Mouse (Mus musculus): ENCODE measurements around the gene Lamp2. TPM values are rescaled to one million over a fixed set of nuclear protein-coding genes. Genes with fewer than 3 reads are reported as not detected.

Gene Lamp2
- polyA plus RNA-seq, 1 experiment from 2014 or later = 65.7 TPM

DNA sequence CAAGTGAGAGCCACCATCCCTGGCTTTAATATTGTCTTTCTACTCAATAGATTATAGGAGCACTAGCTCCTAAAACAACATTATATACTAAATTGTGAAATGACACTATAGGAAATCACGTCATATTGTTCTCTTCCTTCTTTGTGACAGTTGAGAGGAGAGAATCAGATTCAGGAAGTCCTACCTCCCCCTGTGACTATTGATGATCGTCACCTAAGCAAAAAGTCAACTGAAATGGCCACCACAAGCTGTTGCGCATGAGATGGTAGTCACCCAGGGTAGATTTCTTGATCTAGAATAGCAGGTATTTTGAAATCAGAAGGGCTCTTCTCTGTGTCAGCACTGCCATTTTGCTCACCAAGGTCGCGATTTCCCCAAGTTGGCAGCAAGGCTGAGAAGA lies 5.8 kb upstream of the Lamp2 start:
- 81% methylated on average over 5 of the region's 5 CpGs for WGBS
- H3K9me3 ChIP-seq (replicated peaks; ENCODE audit: control insufficient read depth, low read length) = no peaks in the 10 kb centered on the region
- ATAC-seq (no peak), DNase-seq (ENCODE audit: low spot score) (no peak)
- no peak overlapping the region for H3K9ac ChIP-seq (ENCODE audit: low read length)
- no peak overlapping the region for H3K4me3 ChIP-seq (ENCODE audit: low read depth, low read length)
- H3K36me3 ChIP-seq (ENCODE audit: control insufficient read depth, insufficient read depth, low read length) = no peaks in the 10 kb centered on the region
- no peak overlapping the region for H3K4me2 ChIP-seq (ENCODE audit: low read length)
- H3K27ac ChIP-seq (ENCODE audit: low read depth, low read length) = no peak overlapping the region
- H3K27me3 ChIP-seq (replicated peaks; ENCODE audit: control insufficient read depth, insufficient read depth, low read length) = no peaks in the 10 kb centered on the region
- H3K4me1 ChIP-seq (ENCODE audit: control insufficient read depth, insufficient read depth, low read length) = no peaks in the 10 kb centered on the region

- Histone ChIP-seq H3K4me2 (ENCODE audit: low read length) (no peak overlapping the region), H3K4me1 (ENCODE audit: control insufficient read depth, insufficient read depth, low read length) (no peaks in the 10 kb centered on the region), H3K9ac (ENCODE audit: low read length) (no peak overlapping the region), H3K9me3 (replicated peaks; ENCODE audit: control insufficient read depth, low read length) (no peaks in the 10 kb centered on the region), H3K27ac (ENCODE audit: low read depth, low read length) (no peak overlapping the region), H3K4me3 (ENCODE audit: low read depth, low read length) (no peak overlapping the region), H3K36me3 (ENCODE audit: control insufficient read depth, insufficient read depth, low read length) (no peaks in the 10 kb centered on the region), H3K27me3 (replicated peaks; ENCODE audit: control insufficient read depth, insufficient read depth, low read length) (no peaks in the 10 kb centered on the region)
- no peak for ATAC-seq
- DNase-seq (ENCODE audit: low spot score) = no peak
- WGBS = 80% methylated on average over 3 of the region's 3 CpGs
These were observed 4.6 kb upstream of the Lamp2 start for GRCm38 (mm10) chrX:38460887-38461286.

GRCm38 (mm10) chrX:38459076-38459475 lies 2.8 kb upstream of the Lamp2 start:
- no peaks in the 10 kb centered on the region for H3K27me3 ChIP-seq (replicated peaks; ENCODE audit: control insufficient read depth, insufficient read depth, low read length)
- H3K9me3 ChIP-seq (replicated peaks; ENCODE audit: control insufficient read depth, low read length) = no peaks in the 10 kb centered on the region
- no peak overlapping the region for H3K9ac ChIP-seq (ENCODE audit: low read length)
- H3K27ac ChIP-seq (ENCODE audit: low read depth, low read length) = no peak overlapping the region
- 71% methylated on average over 8 of the region's 8 CpGs for WGBS
- ATAC-seq (no peak), DNase-seq (ENCODE audit: low spot score) (no peak)
- H3K36me3 ChIP-seq (ENCODE audit: control insufficient read depth, insufficient read depth, low read length) = no peaks in the 10 kb centered on the region
- no peak overlapping the region for H3K4me3 ChIP-seq (ENCODE audit: low read depth, low read length)
- no peak overlapping the region for H3K4me2 ChIP-seq (ENCODE audit: low read length)
- H3K4me1 ChIP-seq (ENCODE audit: control insufficient read depth, insufficient read depth, low read length) = no peaks in the 10 kb centered on the region

DNA sequence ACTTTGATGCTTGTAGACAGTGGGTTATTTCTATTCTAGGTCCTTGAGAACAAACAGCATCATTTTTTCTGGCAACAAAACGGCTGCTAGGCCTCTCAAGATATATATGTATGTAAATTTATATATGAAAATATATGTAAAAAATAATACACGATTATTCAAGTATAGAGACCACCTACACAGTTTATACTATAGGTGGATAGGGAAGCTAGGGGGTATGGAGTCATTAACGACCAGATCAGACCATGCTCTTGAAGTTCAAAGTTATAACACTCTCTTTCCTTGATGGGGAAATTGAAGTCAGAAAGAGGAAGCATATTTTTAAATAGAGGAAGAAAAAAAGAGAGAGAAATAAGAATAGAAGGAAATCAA lies 367 bp upstream of the Lamp2 start:
- Histone ChIP-seq H3K4me3 (ENCODE audit: low read depth, low read length) (no peak overlapping the region), H3K4me2 (ENCODE audit: low read length) (no peak overlapping the region)
- ATAC-seq = no peak

GRCm38 (mm10) chrX:38455474-38455873 lies 780 bp downstream of the Lamp2 start:
- H3K4me1 ChIP-seq (ENCODE audit: control insufficient read depth, insufficient read depth, low read length) = no peaks in the 10 kb centered on the region
- 0 out of 2 replicates have a peak, but pooled peaks cover 3% of the 10 kb centered on the region for H3K36me3 ChIP-seq (ENCODE audit: control insufficient read depth, insufficient read depth, low read length)
- DNase-seq (ENCODE audit: low spot score) = no peak
- H3K9ac ChIP-seq (ENCODE audit: low read length) = peak overlapping the region; percentile 71
- peak overlapping the region; percentile 48 for H3K4me3 ChIP-seq (ENCODE audit: low read depth, low read length)
- no peak overlapping the region for H3K27ac ChIP-seq (ENCODE audit: low read depth, low read length)
- H3K9me3 ChIP-seq (replicated peaks; ENCODE audit: control insufficient read depth, low read length) = no peaks in the 10 kb centered on the region
- peak; percentile 3; the same call in 1 of the 2 replicates for ATAC-seq
- peak overlapping the region; percentile 54 for H3K4me2 ChIP-seq (ENCODE audit: low read length)
- 26% methylated on average over 7 of the region's 7 CpGs for WGBS
- H3K27me3 ChIP-seq (replicated peaks; ENCODE audit: control insufficient read depth, insufficient read depth, low read length) = no peaks in the 10 kb centered on the region

More for the DNA sequence above, 367 bp upstream of the Lamp2 start:
- 37% methylated on average over 3 of the region's 3 CpGs for WGBS
- Histone ChIP-seq H3K27ac (ENCODE audit: low read depth, low read length) (no peak overlapping the region), H3K4me1 (ENCODE audit: control insufficient read depth, insufficient read depth, low read length) (no peaks in the 10 kb centered on the region), H3K9ac (ENCODE audit: low read length) (no peak overlapping the region), H3K36me3 (ENCODE audit: control insufficient read depth, insufficient read depth, low read length) (no peaks in the 10 kb centered on the region), H3K9me3 (replicated peaks; ENCODE audit: control insufficient read depth, low read length) (no peaks in the 10 kb centered on the region), H3K27me3 (replicated peaks; ENCODE audit: control insufficient read depth, insufficient read depth, low read length) (no peaks in the 10 kb centered on the region)
- DNase-seq (ENCODE audit: low spot score) = no peak

DNA sequence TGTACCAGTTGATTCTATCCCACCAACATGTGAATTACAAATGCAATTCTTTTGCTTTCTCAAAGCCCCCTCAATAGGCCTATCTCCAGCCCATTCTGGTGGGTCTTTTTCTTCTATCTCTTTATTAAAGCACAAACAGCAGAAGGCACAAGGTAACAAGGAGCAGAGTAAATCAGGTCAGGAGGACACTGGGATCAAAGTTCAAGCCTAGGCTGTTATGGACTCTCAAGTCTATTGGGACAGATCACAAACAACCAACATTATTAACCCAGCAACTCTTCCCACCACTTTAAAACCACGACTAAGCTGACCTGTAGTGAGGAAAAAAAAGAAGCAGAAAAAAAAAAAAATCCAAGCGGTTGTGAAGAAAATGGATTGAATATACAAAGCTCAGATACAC lies 1.4 kb downstream of the Lamp2 start:
- Histone ChIP-seq H3K4me1 (ENCODE audit: control insufficient read depth, insufficient read depth, low read length) (no peaks in the 10 kb centered on the region), H3K9ac (ENCODE audit: low read length) (no peak overlapping the region), H3K36me3 (ENCODE audit: control insufficient read depth, insufficient read depth, low read length) (0 out of 2 replicates have a peak, but pooled peaks cover 3% of the 10 kb centered on the region), H3K4me3 (ENCODE audit: low read depth, low read length) (no peak overlapping the region), H3K27ac (ENCODE audit: low read depth, low read length) (no peak overlapping the region), H3K27me3 (replicated peaks; ENCODE audit: control insufficient read depth, insufficient read depth, low read length) (no peaks in the 10 kb centered on the region), H3K4me2 (ENCODE audit: low read length) (peak overlapping the region; percentile 54), H3K9me3 (replicated peaks; ENCODE audit: control insufficient read depth, low read length) (no peaks in the 10 kb centered on the region)
- DNase-seq (ENCODE audit: low spot score) = no peak
- 53% methylated on average over 2 of the region's 2 CpGs for WGBS
- ATAC-seq = no peak

DNA sequence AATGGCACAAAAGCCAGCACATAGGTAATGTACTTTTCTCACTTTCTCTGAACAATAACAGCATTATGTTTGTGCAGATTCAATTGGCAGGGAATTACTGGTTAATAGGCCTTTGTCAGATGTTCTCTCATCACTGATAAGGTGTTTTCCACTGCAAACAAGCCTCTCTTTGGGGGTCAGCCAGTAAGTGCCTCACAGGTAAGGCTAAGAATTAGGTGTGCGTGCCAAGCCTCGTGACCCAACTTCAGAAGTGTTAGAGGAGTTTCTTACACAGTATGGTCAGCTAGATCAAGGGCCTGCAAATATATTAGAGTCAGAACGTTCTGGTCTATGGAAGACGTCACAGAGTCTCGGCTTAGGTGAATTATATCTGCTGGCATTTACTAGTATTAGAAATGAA lies 2.3 kb downstream of the Lamp2 start:
- H3K4me1 ChIP-seq (ENCODE audit: control insufficient read depth, insufficient read depth, low read length) = no peaks in the 10 kb centered on the region
- no peaks in the 10 kb centered on the region for H3K9me3 ChIP-seq (replicated peaks; ENCODE audit: control insufficient read depth, low read length)
- WGBS = 80% methylated on average over 5 of the region's 5 CpGs
- no peak overlapping the region for H3K4me2 ChIP-seq (ENCODE audit: low read length)
- no peak for ATAC-seq
- H3K27ac ChIP-seq (ENCODE audit: low read depth, low read length) = no peak overlapping the region
- 0 out of 2 replicates have a peak, but pooled peaks cover 5% of the 10 kb centered on the region for H3K36me3 ChIP-seq (ENCODE audit: control insufficient read depth, insufficient read depth, low read length)
- no peak for DNase-seq (ENCODE audit: low spot score)
- H3K9ac ChIP-seq (ENCODE audit: low read length) = no peak overlapping the region
- H3K27me3 ChIP-seq (replicated peaks; ENCODE audit: control insufficient read depth, insufficient read depth, low read length) = no peaks in the 10 kb centered on the region
- H3K4me3 ChIP-seq (ENCODE audit: low read depth, low read length) = no peak overlapping the region

DNA sequence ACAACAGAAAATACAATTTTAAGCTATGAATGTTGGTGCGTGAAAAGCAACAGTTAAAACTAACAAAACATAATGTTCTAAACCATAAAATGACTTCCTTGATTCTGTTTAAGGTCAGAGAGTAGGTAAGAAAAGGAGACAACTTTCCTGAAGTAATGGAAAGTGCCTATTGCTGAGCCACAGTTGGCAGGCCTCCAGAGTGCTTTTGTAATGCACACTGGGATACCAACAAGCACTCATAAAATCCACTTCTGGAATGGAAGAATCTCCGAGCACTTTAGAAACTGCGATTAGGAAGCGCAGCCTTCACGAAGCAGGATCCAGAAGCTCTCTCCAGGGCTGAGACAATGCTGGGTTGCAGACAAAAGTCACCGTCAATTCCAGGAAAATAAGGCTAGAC lies 5.8 kb downstream of the Lamp2 start:
- Histone ChIP-seq H3K36me3 (ENCODE audit: control insufficient read depth, insufficient read depth, low read length) (0 out of 2 replicates have a peak, but pooled peaks cover 5% of the 10 kb centered on the region), H3K4me1 (ENCODE audit: control insufficient read depth, insufficient read depth, low read length) (no peaks in the 10 kb centered on the region), H3K27me3 (replicated peaks; ENCODE audit: control insufficient read depth, insufficient read depth, low read length) (no peaks in the 10 kb centered on the region), H3K9ac (ENCODE audit: low read length) (no peak overlapping the region), H3K4me3 (ENCODE audit: low read depth, low read length) (no peak overlapping the region), H3K4me2 (ENCODE audit: low read length) (no peak overlapping the region), H3K9me3 (replicated peaks; ENCODE audit: control insufficient read depth, low read length) (no peaks in the 10 kb centered on the region), H3K27ac (ENCODE audit: low read depth, low read length) (no peak overlapping the region)
- ATAC-seq (no peak), DNase-seq (ENCODE audit: low spot score) (no peak)
- 77% methylated on average over 6 of the region's 6 CpGs for WGBS

GRCm38 (mm10) chrX:38445705-38446104 lies 10.5 kb downstream of the Lamp2 start:
- WGBS = 86% methylated on average over 1 of the region's 1 CpGs
- H3K9ac ChIP-seq (ENCODE audit: low read length) = no peak overlapping the region
- ATAC-seq = no peak

More at GRCm38 (mm10) chrX:38445705-38446104, 10.5 kb downstream of the Lamp2 start:
- Histone ChIP-seq H3K4me2 (ENCODE audit: low read length) (no peak overlapping the region), H3K36me3 (ENCODE audit: control insufficient read depth, insufficient read depth, low read length) (0 out of 2 replicates have a peak, but pooled peaks cover 2% of the 10 kb centered on the region), H3K27me3 (replicated peaks; ENCODE audit: control insufficient read depth, insufficient read depth, low read length) (no peaks in the 10 kb centered on the region), H3K27ac (ENCODE audit: low read depth, low read length) (no peak overlapping the region), H3K9me3 (replicated peaks; ENCODE audit: control insufficient read depth, low read length) (no peaks in the 10 kb centered on the region), H3K4me3 (ENCODE audit: low read depth, low read length) (no peak overlapping the region), H3K4me1 (ENCODE audit: control insufficient read depth, insufficient read depth, low read length) (no peaks in the 10 kb centered on the region)
- no peak for DNase-seq (ENCODE audit: low spot score)
